Mouse (Mus musculus): ENCODE results near the gene Zfp109.
"Not testable (repeated sequence)": the region's sequence is repeated elsewhere in the genome, so short reads cannot be mapped to it uniquely, and the experiment has no call there.

Gene Zfp109

DNA sequence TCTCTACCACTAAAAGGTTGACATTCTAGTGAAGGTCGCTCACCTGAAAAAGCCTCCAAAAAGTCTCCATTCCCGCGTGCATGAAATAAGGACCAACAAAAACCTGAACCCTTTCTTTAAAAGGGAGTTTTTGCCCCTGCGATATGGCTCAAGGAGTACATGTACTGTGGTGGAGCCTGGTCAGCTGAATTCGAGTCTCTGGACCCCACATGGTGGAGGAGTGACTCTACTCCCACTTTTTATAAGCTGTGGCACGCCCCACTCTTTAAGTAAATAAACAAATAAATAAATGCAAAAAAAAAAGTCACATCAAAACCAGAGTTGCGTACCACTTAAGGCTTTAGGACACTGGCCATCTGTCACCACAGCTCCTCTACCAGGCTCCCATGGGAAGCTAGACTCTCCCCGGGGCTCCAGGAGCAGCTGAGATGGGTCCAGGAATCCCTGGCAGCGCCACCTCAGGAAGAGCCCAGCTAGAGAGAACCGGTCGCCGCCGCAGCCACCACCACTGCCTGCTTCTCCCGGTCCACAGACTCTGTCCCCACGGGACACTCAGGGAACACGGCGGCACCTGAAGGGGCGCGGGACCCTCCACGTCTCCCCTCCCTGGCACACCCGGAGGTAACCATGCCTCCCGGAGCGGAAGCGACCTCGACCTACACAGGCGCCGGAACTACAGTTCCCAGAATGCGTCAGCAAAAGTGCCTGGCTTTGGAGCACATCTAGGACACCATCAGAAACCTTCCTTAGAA, at the start of gene Zfp109:
Zfp109 (minus strand) TSS at position 521 of the 752 bp plus-strand sequence.
- peak; percentile 74 for DNase-seq (ENCODE audit: low read depth)

DNA sequence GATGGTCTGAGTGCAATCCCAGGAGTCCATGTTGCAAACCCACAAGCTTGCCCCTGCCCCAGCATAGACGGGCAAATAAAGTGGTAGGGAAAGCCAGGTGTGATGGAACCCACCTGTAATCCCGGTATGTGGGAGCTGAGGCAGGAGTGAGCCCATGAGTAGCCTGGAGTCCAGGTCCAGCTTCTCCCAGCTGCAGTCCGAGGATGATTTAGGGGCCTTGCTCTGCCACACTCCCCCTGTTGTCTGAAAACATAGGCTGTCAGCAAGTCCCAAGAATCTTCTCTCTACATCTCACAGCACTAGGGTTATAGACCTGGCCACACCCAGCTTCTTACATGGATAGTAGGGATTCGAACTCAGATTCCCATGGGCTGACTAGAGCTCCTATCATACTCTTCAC, 49.6 kb upstream of the Zfp109 start:
- DNase-seq (ENCODE audit: low read depth): no peak

DNA sequence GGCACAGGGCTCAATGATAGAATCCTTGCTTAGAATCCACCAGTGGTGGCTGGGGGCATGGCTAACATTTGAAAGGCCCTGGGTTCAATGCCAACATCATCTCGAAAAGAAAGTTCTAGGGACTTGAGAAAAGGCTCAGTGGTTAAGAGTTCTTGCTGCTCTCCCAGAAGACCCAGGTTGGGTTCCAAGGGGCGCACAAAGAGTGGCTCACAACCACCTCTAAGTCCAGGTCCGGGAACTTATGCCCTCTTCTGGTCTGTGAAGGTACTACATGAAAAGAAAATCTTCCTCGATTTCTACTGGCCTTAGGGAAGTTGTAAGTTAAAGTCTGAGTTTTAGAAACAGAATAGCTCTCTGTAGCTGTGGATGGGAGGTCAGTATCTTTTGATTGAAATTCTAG, 48.7 kb upstream of the Zfp109 start:
- peak; percentile 27 for DNase-seq (ENCODE audit: low read depth)

DNA sequence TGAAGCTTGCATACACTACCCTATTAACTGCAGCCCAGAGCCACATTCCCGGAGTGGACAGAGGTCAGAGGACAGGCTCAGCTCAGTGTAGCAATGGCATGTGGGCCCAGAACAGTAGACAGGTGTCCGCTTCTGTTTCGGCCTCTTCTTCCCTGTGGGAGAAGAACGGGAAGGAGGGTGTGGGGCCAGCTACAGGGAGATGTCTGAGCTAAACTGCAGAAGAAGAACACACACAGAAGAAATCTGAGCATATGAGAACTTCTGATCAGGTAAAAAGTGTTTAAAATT, 43.4 kb upstream of the Zfp109 start:
- no peak for DNase-seq (ENCODE audit: low read depth)

DNA sequence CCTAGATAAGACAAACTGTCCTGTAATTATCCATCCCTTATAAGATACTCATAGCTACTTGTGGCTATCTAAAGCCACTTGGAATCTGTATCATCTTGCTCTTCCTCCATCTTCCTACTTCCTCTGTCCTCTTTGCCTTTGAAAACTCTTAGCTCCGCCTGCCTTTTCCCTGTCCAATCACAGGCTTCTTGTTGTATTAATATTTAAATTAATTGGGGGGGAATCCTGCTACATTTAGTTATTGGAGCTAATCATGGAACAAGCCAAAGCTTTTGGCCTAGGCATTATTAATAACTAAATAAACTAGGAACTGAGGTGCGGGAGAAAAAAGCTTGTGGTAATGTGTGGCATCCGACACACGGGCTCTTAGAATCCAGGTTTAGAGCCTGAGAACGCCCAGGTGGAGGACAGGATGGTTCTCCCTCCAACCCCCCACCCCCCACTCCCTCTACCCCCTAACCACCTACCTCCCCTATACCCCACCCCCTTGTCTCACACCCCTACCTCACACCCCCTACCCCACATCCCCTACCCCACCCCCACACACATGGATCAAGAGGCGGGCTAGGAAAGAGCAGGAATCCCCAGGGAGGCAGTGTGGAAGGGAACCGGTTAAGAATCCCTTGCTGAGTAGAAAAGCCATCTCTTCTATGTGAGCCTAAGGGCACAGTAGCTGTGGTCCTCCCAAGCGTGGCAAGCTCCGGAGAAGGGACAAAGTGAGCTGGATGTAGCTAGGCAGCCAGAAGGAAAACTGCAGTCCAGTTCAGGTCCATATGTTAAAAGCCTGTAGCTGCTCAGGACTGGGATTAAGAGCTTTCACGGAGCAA, 42.9 kb upstream of the Zfp109 start:
- DNase-seq (ENCODE audit: low read depth): no peak

DNA sequence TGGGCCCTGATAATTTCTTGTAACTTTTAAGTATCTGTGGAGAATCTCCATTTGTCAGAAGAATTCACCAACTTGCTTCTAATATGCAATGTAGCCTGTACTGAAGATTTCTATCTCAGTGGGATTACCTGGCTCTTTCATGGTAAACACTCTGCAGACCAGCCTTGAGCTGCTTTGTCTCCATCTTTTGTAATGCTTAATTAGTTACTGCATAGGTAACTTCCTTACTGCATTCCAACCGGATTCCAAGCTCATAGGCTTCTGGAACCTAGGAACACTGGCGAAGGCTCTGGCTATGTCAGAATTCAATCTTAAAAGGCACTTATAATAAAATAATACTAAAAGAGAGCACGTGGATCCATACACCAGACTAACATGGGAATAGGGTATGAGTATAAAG, 41.4 kb upstream of the Zfp109 start:
- not testable (repeated sequence) for DNase-seq (ENCODE audit: low read depth)

DNA sequence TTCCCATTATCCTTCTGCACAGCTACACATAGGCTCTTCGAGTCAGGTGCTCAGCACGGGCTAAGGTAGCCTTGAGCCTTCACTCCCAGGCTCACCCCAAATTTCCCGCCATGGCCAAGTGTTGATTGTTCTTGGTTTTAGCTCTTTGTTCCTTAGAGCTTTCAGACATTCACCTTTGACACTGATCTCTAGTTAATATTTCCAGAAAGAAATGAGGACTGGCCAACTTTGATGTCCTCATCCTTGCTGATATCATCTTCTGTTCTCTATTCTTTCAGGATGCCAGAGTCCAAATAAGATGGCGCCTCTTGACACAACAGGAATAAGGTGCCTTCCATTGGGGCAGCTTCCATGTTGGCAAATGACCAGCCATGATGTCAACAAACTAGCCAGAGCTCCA, 37.1 kb upstream of the Zfp109 start:
- DNase-seq (ENCODE audit: low read depth): no peak

DNA sequence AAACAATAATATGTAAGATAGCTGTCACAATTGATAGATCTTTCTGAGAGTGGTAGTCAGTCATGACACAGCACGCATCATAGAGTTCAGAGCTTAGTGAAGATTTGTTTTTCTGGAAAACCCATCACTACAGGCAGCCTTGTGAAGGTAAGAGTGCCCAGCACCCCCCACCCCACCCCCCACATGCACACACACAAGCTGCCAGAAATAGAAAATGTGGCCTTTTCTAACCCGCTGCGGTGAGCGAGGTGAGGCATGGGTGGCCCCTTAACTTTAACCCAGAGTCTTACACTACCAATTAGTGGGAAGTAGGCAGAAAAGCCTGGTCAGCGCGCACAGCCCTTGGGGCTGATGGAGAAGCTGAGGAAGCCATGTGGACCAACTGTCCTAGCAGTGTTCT, 33.8 kb upstream of the Zfp109 start:
- DNase-seq (ENCODE audit: low read depth): no peak

DNA sequence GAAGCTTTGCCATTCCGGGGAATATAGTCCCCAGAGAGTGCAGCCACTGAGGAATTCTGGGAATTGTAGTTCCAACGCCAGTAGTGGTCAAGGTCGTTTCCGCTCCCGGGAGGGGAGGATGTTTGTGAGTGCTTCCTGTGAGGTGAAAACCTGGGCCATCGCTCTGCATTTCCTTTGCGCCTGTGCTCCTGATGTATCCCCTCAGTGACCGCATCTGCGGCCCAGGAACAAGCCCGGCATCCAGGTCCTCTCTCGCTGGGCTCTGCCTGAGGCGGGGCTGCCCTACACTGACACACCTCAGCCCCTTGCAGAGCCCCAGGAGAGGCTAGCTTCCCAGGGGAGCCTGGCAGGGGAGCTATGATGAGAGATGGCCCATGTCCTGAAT, 32.9 kb upstream of the Zfp109 start, which contains the start of gene Zfp93:
Zfp93 (plus strand) TSS at position 133 of the 385 bp plus-strand sequence.
- peak; percentile 92 for DNase-seq (ENCODE audit: low read depth)

DNA sequence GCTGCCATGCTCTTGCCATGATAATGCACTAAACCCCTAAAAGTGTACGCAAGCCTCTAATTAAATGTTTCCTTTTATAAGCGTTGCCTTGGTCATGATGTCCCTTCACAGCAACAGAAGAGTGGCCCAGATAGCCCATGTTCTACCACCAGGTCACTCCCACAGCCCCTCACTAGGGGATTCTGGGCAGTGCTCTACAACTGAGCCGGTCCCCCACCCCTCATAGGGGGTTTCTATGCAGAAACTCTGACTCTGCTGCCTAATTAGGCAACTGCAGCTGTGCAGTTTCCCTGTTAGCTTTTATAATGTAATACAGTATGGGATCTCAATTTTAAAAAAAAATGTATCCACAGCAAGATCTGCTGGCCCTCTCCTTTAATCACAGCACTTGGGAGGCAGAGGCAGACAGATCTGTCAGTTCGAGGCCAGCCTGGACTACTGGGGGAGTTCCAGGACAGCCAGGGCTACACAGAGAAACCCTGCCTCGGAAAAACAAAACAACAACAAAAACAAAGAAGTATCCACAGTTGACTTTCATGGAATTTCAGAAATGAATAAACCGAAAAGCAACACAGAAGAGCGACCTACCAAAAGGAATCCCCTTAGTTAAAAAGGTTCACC, 32.4 kb upstream of the Zfp109 start:
- DNase-seq (ENCODE audit: low read depth): no peak

DNA sequence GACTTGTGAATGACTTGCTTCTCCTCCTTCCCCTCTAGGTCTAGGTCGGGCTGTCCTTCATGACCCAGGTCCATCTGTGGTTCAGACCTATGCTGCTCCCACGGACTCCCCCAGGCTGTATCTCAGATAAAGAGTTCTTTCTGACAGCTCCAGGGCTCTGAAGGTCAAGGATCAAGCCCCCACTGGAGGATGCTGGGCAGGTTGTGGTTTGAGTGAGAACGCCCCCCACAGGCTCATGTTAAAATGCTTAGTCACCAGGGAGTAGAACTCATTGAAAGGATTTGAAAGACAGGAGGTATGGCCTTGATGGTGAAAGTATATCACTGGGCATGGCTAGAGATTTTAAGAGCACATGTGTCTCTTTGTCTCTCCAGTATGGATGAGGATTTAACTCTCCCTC, 31.9 kb upstream of the Zfp109 start:
- no peak for DNase-seq (ENCODE audit: low read depth)

DNA sequence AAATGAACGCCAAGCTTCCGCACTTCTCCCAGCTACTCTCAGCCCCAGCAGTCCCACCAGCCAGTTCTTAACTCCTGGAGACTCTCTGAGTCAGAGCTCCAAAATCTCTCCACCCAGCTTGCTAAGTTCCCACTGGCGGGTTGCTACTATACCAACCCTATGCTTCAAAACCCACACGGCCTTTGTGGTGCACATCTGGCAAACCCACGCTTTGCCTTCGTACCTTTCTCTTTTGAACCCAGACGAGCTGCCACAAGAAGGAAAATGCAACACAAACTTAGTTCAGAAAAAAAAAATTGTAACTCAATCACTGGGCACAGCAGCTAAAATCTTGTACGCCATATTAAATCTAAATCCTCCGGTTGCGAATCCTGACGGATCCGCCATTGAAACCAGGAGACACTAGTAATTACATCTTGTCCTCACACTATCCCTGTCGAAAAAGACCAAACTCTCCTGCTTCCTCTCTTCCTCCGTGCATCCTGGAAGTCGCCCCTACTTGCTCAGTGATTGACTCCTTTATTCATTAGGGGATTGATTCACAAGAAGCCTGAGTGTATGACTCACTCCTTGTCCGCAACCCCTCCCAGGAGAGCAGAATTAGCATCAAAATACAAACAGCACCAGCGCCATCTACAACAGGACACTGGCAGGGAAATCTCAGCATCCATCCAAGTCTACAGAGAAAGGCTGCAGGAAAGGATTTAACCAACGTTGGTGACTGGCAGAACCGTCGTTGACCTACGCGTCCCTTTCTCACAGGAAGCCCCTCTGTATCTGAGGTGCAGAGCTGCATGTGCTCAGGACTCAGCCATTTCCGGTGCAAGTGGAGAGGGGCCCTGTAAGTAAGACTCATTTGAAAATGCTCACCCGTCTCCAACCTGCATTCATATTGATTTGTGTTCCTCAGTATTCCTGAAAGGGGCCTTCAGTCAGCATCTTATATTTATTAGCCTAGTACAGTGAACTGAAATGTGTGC, 31.1 kb upstream of the Zfp109 start:
- peak; percentile 54 for DNase-seq (ENCODE audit: low read depth)

DNA sequence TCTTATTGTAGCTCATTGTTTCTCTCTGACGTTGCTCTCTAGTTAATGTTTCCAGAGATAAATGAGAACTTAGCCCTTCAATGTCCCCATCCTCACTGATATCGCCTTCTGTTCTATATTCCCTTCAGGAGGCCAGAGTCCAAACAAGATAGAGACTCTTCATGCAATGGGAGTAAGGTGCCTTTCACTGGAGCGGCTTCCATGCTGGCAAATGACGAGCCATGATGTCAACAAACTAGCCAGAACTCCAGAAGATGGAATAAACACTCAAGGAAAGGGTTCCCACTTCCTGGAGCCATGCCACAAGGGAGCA, 22.6 kb upstream of the Zfp109 start:
- DNase-seq (ENCODE audit: low read depth): no peak

DNA sequence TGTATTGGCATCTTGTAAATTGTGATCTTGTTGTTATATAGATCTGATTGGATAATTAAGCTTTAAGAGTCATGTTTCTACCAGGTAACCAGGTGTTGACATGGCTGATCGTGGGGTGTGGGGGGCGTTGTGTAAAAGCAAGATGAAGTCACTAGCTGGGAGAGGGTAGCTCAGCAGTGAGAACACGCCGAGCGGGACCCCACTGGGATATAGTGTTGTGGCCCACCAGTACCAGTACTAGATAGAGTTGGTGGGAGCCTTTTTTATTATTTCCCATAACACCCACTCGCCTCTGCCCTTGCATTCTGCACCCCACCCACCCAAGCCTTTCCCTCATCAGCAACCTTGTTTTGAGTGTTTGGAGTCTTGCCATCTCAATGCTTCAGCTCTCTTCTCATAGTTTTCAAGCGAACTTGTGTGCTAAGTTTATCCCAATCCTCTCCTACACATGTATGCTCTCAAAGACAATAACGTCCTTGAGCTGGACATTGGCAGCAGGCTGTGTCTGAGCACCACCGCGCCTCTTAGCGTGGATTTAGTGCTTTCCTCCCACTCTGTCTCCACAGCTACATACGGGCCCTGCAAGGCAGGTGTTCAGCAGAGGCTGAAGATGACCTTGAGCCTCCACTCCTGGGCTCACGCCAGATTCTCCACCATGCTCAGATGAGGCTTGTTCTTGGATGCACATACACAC, 22.1 kb upstream of the Zfp109 start:
- no peak for DNase-seq (ENCODE audit: low read depth)

DNA sequence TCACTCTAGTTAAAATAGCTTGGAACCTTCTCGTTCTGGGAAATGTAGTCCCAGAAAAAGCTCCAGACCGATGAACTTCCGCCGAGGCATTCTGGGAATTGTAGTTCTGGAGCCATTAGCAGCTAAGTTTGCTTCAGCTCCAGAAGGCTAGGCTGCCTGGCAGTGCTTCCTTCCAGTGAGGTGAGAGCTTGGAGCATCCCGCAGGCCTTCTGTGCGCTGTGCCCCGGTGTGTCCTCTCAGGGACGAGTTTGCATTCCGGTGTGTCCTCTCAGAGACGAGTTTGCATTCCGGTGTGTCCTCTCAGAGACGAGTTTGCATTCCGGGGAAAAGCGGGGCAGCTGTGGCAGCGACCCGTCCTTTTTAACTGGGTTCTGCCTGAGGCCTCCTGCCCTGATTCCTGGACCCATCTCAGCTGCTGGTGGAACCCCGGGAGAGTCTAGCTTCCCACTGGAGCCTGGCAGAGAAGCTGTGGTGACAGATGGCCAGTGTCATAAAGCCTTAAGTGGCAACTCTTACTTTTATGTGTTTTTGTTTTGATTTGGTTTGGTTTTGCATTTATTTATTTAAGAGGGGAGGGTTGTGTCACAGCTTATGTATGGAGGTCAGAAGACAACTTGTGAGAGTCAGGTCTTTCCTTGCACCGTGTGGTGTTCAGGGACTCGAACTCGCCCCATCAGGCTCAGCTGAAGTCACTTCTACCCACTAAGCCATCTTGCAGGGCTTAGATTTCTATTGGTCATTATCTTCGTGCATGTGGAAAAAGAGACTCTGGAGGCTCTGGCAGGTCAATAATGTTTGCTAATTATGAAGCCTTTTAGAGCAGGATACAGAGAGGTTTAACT, 17.5 kb upstream of the Zfp109 start, which contains the start of gene Zfp108:
Zfp108 (plus strand) TSS at position 162 of the 842 bp plus-strand sequence.
- DNase-seq (ENCODE audit: low read depth): peak; percentile 91

DNA sequence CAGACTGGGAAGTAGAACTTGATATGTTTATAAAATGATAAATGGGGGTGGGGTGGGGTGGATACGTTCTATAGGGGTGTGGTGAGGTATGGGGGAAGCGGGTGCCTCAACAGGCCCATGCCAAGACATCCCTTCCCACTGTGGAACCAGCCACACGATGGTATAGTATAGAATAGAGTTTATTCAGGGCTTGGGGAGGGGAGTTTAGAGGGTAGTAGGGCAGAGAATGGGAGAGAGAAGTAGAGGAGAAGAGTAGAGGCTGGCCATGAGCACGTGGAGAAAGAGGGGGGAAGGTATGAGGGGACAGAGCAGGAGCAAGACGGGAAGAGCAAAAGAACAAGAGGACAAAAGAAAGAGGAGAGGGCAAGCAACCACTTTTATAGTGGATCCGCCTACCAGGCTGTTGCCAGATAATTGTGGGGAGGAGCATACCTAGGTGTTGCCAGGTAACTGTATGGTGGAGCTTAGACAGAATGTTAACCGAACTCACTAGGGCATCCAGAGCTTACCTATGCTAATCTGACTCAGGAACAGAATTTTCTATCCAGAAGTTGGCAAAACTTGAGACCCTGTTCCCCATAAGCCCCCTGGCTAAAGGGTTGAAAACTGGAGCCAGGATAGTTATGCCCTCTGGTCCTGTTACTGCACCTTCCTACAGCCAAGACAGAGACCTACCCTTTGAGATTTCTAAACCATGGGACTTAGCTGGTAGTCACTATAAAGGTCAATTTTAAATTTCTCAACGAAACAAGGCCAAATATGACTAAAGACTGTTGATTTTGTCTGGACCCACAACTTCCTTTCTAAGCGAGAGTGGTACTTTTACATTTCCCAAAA, 16.6 kb upstream of the Zfp109 start:
- DNase-seq (ENCODE audit: low read depth): no peak

DNA sequence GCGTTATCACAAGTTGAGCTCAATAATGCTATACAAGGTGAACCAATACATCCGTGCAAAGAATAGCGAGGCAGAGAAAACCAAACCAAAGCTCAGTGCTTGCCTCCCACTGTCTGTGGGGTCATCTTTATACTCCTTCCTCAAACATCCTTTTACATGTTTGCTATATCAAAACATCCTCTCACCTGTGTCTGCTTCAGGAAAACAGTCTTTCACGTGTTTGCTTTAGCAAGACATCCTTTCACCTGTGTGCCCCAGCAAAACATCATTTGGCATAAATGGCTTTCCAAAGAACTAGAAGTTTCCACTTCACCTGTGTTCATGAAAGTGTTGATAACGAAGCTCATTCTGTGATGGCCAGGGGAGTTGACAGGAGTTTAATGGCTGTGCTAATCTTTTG, 26.0 kb downstream of the Zfp109 start, which contains the start of gene Zfp111:
Zfp111 (minus strand) TSS at position 101 of the 400 bp plus-strand sequence.
- no peak for DNase-seq (ENCODE audit: low read depth)

DNA sequence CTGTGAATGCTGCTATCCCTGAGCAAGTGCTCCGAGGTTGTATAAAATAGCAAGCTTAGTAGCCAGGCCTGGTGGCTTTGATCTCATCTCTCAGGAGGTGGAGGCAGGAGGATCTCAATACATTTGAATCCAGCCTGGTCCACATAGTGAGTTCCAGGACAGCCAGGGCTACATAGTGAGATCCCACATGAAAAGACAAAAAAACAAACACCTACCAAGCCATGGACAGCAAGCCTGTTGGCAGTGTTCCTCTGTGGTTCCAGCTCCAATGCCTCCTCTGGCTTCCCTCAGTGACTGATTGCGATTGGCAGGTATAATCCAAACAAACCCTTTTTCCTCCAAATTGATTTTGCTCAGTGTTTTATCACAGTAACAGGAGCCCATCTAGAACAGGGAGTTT, 27.1 kb downstream of the Zfp109 start:
- no peak for DNase-seq (ENCODE audit: low read depth)

DNA sequence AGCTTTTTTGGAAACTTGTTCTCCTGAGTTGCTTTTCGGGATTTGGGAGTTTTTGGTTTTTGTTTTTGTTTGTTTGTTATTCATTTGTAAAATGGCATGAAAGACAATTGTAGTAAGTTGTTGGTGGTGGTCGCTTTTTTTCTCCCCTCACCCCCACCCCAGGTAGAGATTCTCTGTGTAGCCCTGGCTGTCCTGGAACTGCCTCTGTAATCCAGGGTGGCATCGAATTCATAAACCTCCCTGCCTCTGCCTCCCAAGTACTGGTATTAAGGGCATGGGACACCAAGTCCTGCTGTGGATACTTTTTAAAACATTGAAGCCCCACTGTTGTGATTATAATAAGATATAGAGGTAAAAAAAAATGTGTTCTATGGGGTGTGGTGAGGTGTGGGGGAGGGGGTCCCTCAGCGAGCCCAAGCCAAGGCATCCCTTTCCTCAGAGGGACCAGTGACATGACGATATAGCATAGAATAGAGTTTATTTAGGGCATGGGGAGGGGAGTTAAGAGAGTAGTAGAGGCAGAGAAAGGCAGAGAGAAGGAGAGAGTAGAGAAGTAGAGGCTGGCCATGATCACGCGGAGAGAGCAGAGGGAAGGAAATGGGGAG, 29.0 kb downstream of the Zfp109 start:
- no peak for DNase-seq (ENCODE audit: low read depth)
